Mouse (Mus musculus) heart, postnatal 0 days (tissue): ENCODE results near the gene Olfr460.

Experiments
- CTCF ChIP-seq: IDR thresholded peaks from 2 replicates; pipeline ENCODE4 v1.5.1; 2016; ENCODE audit warnings: antibody characterized with exemption, control low read depth, low read depth
- EP300 ChIP-seq: IDR thresholded peaks from 2 replicates; pipeline ENCODE4 v1.6.1; 2016; ENCODE audit warnings: antibody characterized with exemption, low read depth

GRCm38 (mm10) chr6:40610244-40610643 lies 41.0 kb downstream of the Olfr460 start:
- no peak for TF ChIP-seq EP300
- no peak for TF ChIP-seq CTCF
